14 mouse cellular contexts compared by ENCODE assay signal in genomic region chr2:115467107-115467745, GRCm38 (mm10).
DNase-seq lines count a peak whose midpoint lies in the region; ATAC-seq and TF ChIP-seq lines count a peak whose summit lies in the region.
"Had no signal": no experiment of that assay in that cellular context is flagged by ENCODE, and none has a peak within 500 bp of the region (broad histone marks: within the 10 kb centered on the region; RNA-seq: fewer than 3 reads in every experiment).

No protein-coding gene starts in this region.

- no peaks in the 10 kb centered on the region for H3K36me3 ChIP-seq in kidney, embryonic 14.5 days (ENCODE audit: control insufficient read depth, insufficient read depth, low read length)
- no peaks in the 10 kb centered on the region for H3K36me3 ChIP-seq in embryonic facial prominence, embryonic 14.5 days (ENCODE audit: control insufficient read depth, insufficient read depth, low read length)
- H3K36me3 ChIP-seq in stomach, postnatal 0 days (ENCODE audit: control insufficient read depth, insufficient read depth, low read length) = no peaks in the 10 kb centered on the region
- H3K36me3 ChIP-seq: heart, embryonic 10.5 days; liver, embryonic 12.5 days; lung, embryonic 15.5 days; midbrain, embryonic 12.5 days had no signal

- WGBS in kidney, embryonic 14.5 days = 87% methylated on average over 11 of the region's 11 CpGs
- WGBS in embryonic facial prominence, embryonic 14.5 days = 64% methylated on average over 11 of the region's 11 CpGs
- 71% methylated on average over 11 of the region's 11 CpGs for WGBS in stomach, postnatal 0 days

- no peak overlapping the region for H3K4me2 ChIP-seq in kidney, embryonic 14.5 days (replicated peaks; ENCODE audit: low read depth, low read length)
- peak overlapping the region; percentile 20; the same call in 1 of the 2 replicates for H3K4me2 ChIP-seq in embryonic facial prominence, embryonic 14.5 days (ENCODE audit: low read depth, low read length)
- H3K4me2 ChIP-seq in stomach, postnatal 0 days (replicated peaks; ENCODE audit: low read depth) = no peak overlapping the region
- H3K4me2 ChIP-seq: liver, embryonic 12.5 days; lung, embryonic 15.5 days; midbrain, embryonic 12.5 days had no signal

- TF ChIP-seq EP300 in stomach, postnatal 0 days (optimal IDR thresholded peaks at IDR 0.05) = no peak

- no peaks in the 10 kb centered on the region for H3K27me3 ChIP-seq in kidney, embryonic 14.5 days (ENCODE audit: control insufficient read depth, insufficient read depth, low read length)
- H3K27me3 ChIP-seq in embryonic facial prominence, embryonic 14.5 days (replicated peaks; ENCODE audit: control insufficient read depth, insufficient read depth, low read length) = no peaks in the 10 kb centered on the region
- no peaks in the 10 kb centered on the region for H3K27me3 ChIP-seq in stomach, postnatal 0 days (ENCODE audit: control insufficient read depth, insufficient read depth, low read length)
- H3K27me3 ChIP-seq: liver, embryonic 12.5 days; lung, embryonic 15.5 days had no signal

- H3K9ac ChIP-seq in kidney, embryonic 14.5 days (ENCODE audit: low read depth, low read length) = no peak overlapping the region
- no peak overlapping the region for H3K9ac ChIP-seq in embryonic facial prominence, embryonic 14.5 days (ENCODE audit: low read depth, low read length)
- H3K9ac ChIP-seq in stomach, postnatal 0 days (ENCODE audit: low read length) = no peak overlapping the region
- H3K9ac ChIP-seq: liver, embryonic 12.5 days; lung, embryonic 15.5 days; midbrain, embryonic 12.5 days had no signal

- DNase-seq in kidney, postnatal 10 days = peak; percentile 49
- peak; percentile 9 for DNase-seq in Muller cell, postnatal 12 days (ENCODE audit: inconsistent ontology term)
- DNase-seq in embryonic facial prominence, embryonic 14.5 days (ENCODE audit: low spot score) = peak; percentile 37
- no peak for DNase-seq in stomach, postnatal 0 days (ENCODE audit: low spot score)
- DNase-seq in cerebellum, postnatal 14 days = no peak
- DNase-seq in cerebellum, adult 11 months = no peak
- DNase-seq: cerebellum, adult 9-10 months; gastrocnemius, postnatal 36 days; layer of hippocampus, adult 9-11 months had no signal

- TF ChIP-seq CTCF in stomach, postnatal 0 days (IDR thresholded peaks at IDR 0.05; ENCODE audit: low read depth) = no peak

- H3K27ac ChIP-seq in kidney, embryonic 14.5 days (ENCODE audit: low read depth, low read length) = no peak overlapping the region
- no peak overlapping the region for H3K27ac ChIP-seq in embryonic facial prominence, embryonic 14.5 days (replicated peaks; ENCODE audit: low read depth, low read length)
- peak overlapping the region; percentile 30; the same call in 1 of the 2 replicates for H3K27ac ChIP-seq in stomach, postnatal 0 days (replicated peaks)
- H3K27ac ChIP-seq: heart, embryonic 10.5 days; liver, embryonic 12.5 days; lung, embryonic 15.5 days; midbrain, embryonic 12.5 days had no signal

- no peaks in the 10 kb centered on the region for H3K4me1 ChIP-seq in kidney, embryonic 14.5 days (ENCODE audit: control insufficient read depth, insufficient read depth, low read length)
- H3K4me1 ChIP-seq in embryonic facial prominence, embryonic 14.5 days (ENCODE audit: control insufficient read depth, insufficient read depth, low read length) = peaks cover 8% of the 10 kb centered on the region; the same call in 1 of the 2 replicates
- 0 out of 2 replicates have a peak, but pooled peaks cover 4% of the 10 kb centered on the region for H3K4me1 ChIP-seq in stomach, postnatal 0 days (replicated peaks; ENCODE audit: control insufficient read depth, insufficient read depth)
- H3K4me1 ChIP-seq: heart, embryonic 10.5 days; liver, embryonic 12.5 days had no signal

- no peaks in the 10 kb centered on the region; the same call in 1 of the 2 replicates for H3K9me3 ChIP-seq in kidney, embryonic 14.5 days (ENCODE audit: control insufficient read depth, low read length)
- no peaks in the 10 kb centered on the region for H3K9me3 ChIP-seq in embryonic facial prominence, embryonic 14.5 days (ENCODE audit: control insufficient read depth, low read length)
- no peaks in the 10 kb centered on the region for H3K9me3 ChIP-seq in stomach, postnatal 0 days (ENCODE audit: control insufficient read depth, low read length)
- H3K9me3 ChIP-seq: heart, embryonic 10.5 days; liver, embryonic 12.5 days; lung, embryonic 15.5 days; midbrain, embryonic 12.5 days had no signal

- no peak overlapping the region for H3K4me3 ChIP-seq in kidney, embryonic 14.5 days (ENCODE audit: low read length)
- H3K4me3 ChIP-seq in embryonic facial prominence, embryonic 14.5 days (ENCODE audit: low read depth, low read length) = no peak overlapping the region
- no peak overlapping the region for H3K4me3 ChIP-seq in stomach, postnatal 0 days (ENCODE audit: low read depth, low read length)
- H3K4me3 ChIP-seq: heart, embryonic 10.5 days; liver, embryonic 12.5 days; lung, embryonic 15.5 days; midbrain, embryonic 12.5 days had no signal

- ATAC-seq in kidney, embryonic 14.5 days (ENCODE audit: low FRiP score, low TSS enrichment) = no peak
- ATAC-seq in embryonic facial prominence, embryonic 14.5 days (ENCODE audit: low read depth) = no peak
- no peak; the same call in 1 of the 2 replicates for ATAC-seq in stomach, postnatal 0 days (ENCODE audit: low FRiP score, low TSS enrichment)
- ATAC-seq: liver, embryonic 12.5 days had no signal

Comparison
In these comparisons a context has a peak if more than half of its experiments do, and no peak if none do; other contexts are left out.
1. DNase-seq: peak in kidney, postnatal 10 days (single experiment), Muller cell, postnatal 12 days (single experiment) and embryonic facial prominence, embryonic 14.5 days (single experiment); none in stomach, postnatal 0 days (single experiment), cerebellum, postnatal 14 days (0 of 2) and cerebellum, adult 11 months (single experiment).